Mouse (Mus musculus) liver, embryonic 14.5 days (tissue): ENCODE data around the gene Enah. TPM values are rescaled to one million over a fixed set of nuclear protein-coding genes. Genes with fewer than 3 reads are reported as not detected.

Source experiments
- ATAC-seq: fragments of 200-750 bp; cut with Nextera tagmentation; 2 replicates; pipeline ENCODE4 v1.8.0; 2017; ENCODE audit warnings: moderate number of reproducible peaks, mild to moderate bottlenecking, moderate library complexity; ENCODE audit not compliant: insufficient read depth
- DNase-seq, 3 experiments: peaks; one replicate each; pipeline ENCODE4 v3.0.0-alpha.2; 2012 to 2013; ENCODE audit warnings: low read depth in 3 of 3, low spot score in 3 of 3
- H3K27ac ChIP-seq: fragments of 300-500 bp; sonication (generic); 2 replicates; pipeline ENCODE4 v1.5.1; 2014; ENCODE audit warnings: moderate library complexity, mild to moderate bottlenecking, control low read depth, inconsistent platforms
- H3K27me3 ChIP-seq: fragments of 300-500 bp; sonication (generic); 2 replicates; pipeline ENCODE4 v1.6.1; 2014; ENCODE audit warnings: mild to moderate bottlenecking, low read length, moderate library complexity; ENCODE audit not compliant: control insufficient read depth, insufficient read depth
- H3K36me3 ChIP-seq: fragments of 300-500 bp; sonication (generic); replicated peaks from 2 replicates; pipeline ENCODE4 v1.6.1; 2014; ENCODE audit warnings: low read depth; ENCODE audit not compliant: control insufficient read depth, insufficient read depth
- H3K4me1 ChIP-seq, 2 experiments: fragments of 200-500 bp in 1 of 2; fragments of 300-500 bp in 1 of 2; sonication (generic) in 1 of 2; replicated peaks; 2 replicates each; pipeline ENCODE4 v1.6.1; 2012 to 2014; ENCODE audit warnings: antibody characterized with exemption in 1 of 2, inconsistent platforms in 1 of 2, low read length in 1 of 2; ENCODE audit not compliant: control insufficient read depth in 2 of 2, insufficient read depth in 2 of 2
- H3K4me2 ChIP-seq: fragments of 300-500 bp; sonication (generic); 2 replicates; pipeline ENCODE4 v1.6.1; 2014; ENCODE audit warnings: low read depth, mild to moderate bottlenecking, control low read depth, moderate library complexity
- H3K4me3 ChIP-seq, 2 experiments: fragments of 200-500 bp in 1 of 2; fragments of 300-500 bp in 1 of 2; sonication (generic) in 1 of 2; 2 replicates each; pipeline ENCODE4 v1.5.1; 2012 to 2014; ENCODE audit warnings: low read depth in 2 of 2, low read length in 2 of 2, mild to moderate bottlenecking in 2 of 2, control low read depth in 1 of 2, inconsistent platforms in 1 of 2, moderate library complexity in 1 of 2; ENCODE audit not compliant: insufficient read depth in 1 of 2
- H3K9ac ChIP-seq: fragments of 300-500 bp; sonication (generic); replicated peaks from 2 replicates; pipeline ENCODE4 v1.6.1; 2014; ENCODE audit warnings: mild to moderate bottlenecking, control low read depth, moderate library complexity
- H3K9me3 ChIP-seq: fragments of 300-500 bp; sonication (generic); 2 replicates; pipeline ENCODE4 v1.6.1; 2016; ENCODE audit warnings: low read length, mixed read lengths; ENCODE audit not compliant: control insufficient read depth
- CTCF ChIP-seq: IDR thresholded peaks from 2 replicates; pipeline ENCODE4 v1.5.1; 2016; ENCODE audit warnings: antibody characterized with exemption, low read depth, control low read depth
- EP300 ChIP-seq: IDR thresholded peaks from 2 replicates; pipeline ENCODE4 v1.6.1; 2016; ENCODE audit warnings: antibody characterized with exemption, low read depth
- WGBS: fragments of 180-500 bp; shearing (Covaris S2); extraction: QIAGEN DNeasy Blood & Tissue Kit; methylation state at CpG from one replicate; pipeline ENCODE4 v1.1.7; 2014; ENCODE audit not compliant: insufficient replicate concordance; 5-methylcytosine and 5-hydroxymethylcytosine counted together
- polyA plus RNA-seq, 2 experiments: library from polyadenylated mRNA; depleted of rRNA in 1 of 2; stranded (reverse) in 1 of 2; unstranded in 1 of 2; fragments of >200 nt; fragmentation: Nextera tagmentation in 1 of 2; extraction: Ambion mirVana in 1 of 2; gene quantifications; 2 replicates each; pipeline versions ENCODE4 v1.2.1 to v1.2.3; 2012 to 2014

Enah gene
- polyA plus RNA-seq (2012; rRNA removed), result 0.93 and 0.99 TPM in 2 replicates
- polyA plus RNA-seq (2014; fragmentation: Nextera tagmentation; extraction: Ambion mirVana), result 0.44 and 0.53 TPM in 2 replicates

DNA sequence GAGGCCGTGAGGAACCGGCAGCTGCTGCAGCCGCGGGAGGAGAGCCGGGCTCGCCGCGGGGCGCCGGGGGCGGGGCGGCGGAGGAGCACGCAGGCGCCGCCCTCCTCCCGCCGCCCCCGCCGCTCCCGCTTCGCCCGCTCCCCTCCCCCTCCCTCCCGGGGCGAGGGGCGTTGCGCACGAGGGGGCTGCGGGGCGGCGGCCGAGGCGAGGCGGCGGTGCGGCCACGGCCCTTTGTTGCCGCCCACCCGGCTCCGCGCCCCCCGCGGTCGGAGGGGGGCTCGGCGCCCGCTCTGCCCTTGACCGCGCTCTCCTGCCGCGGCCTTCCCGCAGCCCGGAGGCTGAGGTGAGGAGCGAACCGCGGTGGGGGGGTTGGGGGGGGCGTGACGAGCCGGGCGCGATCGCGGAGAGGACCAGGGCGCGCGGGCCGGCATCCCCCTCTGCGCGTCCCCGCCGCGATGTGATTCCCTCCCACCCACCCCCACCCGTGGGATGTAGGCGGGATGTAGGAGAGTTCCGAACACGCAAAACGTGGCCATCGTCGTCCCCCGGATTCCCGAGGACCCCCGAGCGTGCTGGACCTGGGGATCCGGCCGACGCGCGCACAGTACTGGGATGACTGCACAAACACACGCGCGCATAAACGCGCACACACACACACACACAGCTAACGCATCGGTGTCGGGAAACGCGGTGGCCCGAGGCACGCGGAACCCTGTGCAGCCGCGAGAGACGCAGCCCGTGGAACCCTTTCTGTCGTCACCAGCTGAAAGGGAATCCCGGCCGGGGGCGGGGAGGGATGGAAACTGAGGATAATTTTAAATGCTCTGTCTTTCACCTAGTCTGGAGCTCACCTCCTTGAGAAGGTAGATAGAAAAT is at the start of gene Enah:
Gene Enah (minus strand): TSS at position 65 of the 876 bp plus-strand sequence.
- Histone ChIP-seq H3K27me3 (peaks cover 52% of the 10 kb centered on the region), H3K9ac (no peak within 1 kb of the TSS; the same call in 1 of the 2 replicates), H3K36me3 (no peaks in the 10 kb centered on the region), H3K4me2 (peak within 1 kb of the TSS; percentile 60), H3K9me3 (no peaks in the 10 kb centered on the region), H3K4me1 (no peaks in the 10 kb centered on the region), H3K27ac (no peak within 1 kb of the TSS), H3K4me3 (peak within 1 kb of the TSS; percentile 46 to 55)
- ATAC-seq (peak; percentile 45; the same call in 1 of the 2 replicates), DNase-seq (no peak)
- WGBS, result 3% methylated on average over 47 of the region's 109 CpGs
- TF ChIP-seq EP300 (no peak), CTCF (no peak)

DNA sequence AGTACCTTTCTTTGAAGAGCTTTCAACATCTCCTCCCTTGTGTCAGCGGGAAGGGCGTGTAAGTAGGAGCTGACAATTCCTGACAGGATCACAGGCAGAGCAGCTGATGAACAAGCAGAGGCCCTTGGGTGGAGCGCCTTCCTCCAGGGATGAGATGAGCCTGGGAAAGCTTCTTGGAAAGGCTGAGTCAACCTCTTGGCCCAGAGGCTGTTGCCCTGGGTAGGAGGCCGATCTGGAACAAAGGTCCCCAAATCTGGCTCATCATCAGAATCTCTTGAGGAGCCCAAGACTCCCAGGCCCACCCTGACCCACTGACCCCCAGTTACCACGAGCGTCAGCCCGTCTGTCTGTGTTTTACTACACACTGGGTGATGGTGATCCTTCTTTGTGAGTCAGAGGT is 48.3 kb upstream of the Enah start:
- no peak for TF ChIP-seq CTCF
- no peak for TF ChIP-seq EP300
- H3K36me3 ChIP-seq, result no peaks in the 10 kb centered on the region
- no peaks in the 10 kb centered on the region for H3K27me3 ChIP-seq
- no peak overlapping the region for H3K9ac ChIP-seq
- no peak overlapping the region for H3K4me2 ChIP-seq
- ATAC-seq (no peak), DNase-seq (no peak)
- no peaks in the 10 kb centered on the region for H3K9me3 ChIP-seq
- H3K4me3 ChIP-seq, result no peak overlapping the region
- H3K27ac ChIP-seq, result no peak overlapping the region
- 67% methylated on average over 7 of the region's 7 CpGs for WGBS
- H3K4me1 ChIP-seq, result no peaks in the 10 kb centered on the region

DNA sequence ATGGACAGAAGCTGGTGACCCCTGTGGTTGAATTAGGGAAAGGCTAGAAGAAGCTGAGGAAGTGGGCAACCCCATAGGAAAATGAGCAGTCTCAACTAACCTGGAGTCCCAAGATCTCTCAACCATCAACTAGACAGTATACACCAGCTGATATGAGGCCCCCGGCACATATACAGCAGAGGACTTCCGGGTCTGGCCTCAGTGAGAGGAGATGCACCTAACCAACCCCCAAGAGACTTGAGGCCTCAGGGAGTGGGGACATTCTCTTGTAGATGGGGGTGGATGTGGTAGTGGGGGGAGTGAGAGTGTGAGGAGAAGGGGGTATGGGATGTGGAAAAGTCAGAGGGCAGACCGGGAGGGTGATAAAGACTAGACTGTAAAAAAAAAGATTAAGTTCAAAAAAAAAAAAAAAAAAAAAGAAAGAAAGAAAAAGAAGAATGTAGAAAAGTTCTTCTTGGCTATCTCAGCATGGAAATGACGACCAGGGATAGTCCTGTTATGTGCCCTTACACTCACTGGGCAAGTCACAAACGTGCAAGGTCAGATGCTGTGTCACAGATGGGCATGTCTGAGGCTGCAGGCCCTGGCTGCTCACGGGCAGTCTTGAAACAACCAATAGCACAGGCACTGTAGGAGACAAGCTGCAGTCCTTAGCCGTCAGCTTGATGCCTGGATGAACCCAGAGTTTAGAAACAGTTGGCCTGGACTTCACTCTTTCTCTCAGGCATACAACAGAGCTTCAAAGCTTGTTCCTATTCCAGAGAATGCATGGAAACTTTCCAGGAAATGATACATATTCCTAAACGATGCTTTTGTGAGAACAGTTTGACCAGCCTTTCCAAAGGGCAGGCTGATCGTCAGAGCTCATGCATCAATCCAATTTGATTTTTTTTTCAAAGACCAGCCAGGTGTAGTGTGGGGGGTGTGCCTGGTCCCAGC is 47.0 kb upstream of the Enah start:
- 54% methylated on average over 9 of the region's 9 CpGs for WGBS
- Histone ChIP-seq H3K4me1 (no peaks in the 10 kb centered on the region), H3K36me3 (no peaks in the 10 kb centered on the region), H3K9me3 (no peaks in the 10 kb centered on the region), H3K27ac (no peak overlapping the region), H3K27me3 (no peaks in the 10 kb centered on the region), H3K9ac (no peak overlapping the region), H3K4me3 (no peak overlapping the region), H3K4me2 (no peak overlapping the region)
- no peak for TF ChIP-seq CTCF
- TF ChIP-seq EP300, result no peak
- ATAC-seq (no peak), DNase-seq (no peak)

DNA sequence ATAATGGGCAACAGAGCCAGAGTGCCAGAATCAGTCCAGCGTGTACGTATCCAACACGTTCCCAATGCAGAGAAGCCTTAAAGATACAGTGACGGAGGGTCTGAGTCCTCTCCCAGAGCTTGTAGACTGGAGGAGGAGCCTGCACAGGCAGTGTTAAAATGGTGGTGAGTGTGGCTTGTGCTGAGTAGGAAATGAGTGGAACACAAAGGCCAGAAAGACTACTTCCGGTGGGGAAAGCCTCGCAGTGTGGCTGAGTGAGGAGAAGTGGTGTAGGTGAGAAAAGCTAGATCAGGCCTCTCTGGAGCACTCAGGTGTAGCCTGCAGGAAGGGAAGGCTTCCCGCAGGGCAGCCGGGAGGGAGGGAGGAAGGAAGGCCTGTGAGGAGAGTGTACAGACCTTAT is 43.9 kb upstream of the Enah start:
- H3K4me1 ChIP-seq, result no peaks in the 10 kb centered on the region
- H3K4me3 ChIP-seq, result no peak overlapping the region
- no peaks in the 10 kb centered on the region for H3K36me3 ChIP-seq
- H3K27ac ChIP-seq, result no peak overlapping the region
- H3K9me3 ChIP-seq, result no peaks in the 10 kb centered on the region
- TF ChIP-seq EP300 (no peak), CTCF (no peak)
- no peak overlapping the region for H3K4me2 ChIP-seq
- H3K27me3 ChIP-seq, result no peaks in the 10 kb centered on the region
- WGBS, result 53% methylated on average over 8 of the region's 8 CpGs
- no peak for ATAC-seq
- no peak overlapping the region for H3K9ac ChIP-seq
- no peak for DNase-seq
